Mouse (Mus musculus): ENCODE data around the gene Fat1. TPM values are rescaled to one million over a fixed set of nuclear protein-coding genes. Genes with fewer than 3 reads are reported as not detected.

Fat1 gene
- 2.2 and 2.7 TPM in 2 replicates for polyA plus RNA-seq (2012; rRNA removed)

GRCm38 (mm10) chr8:44934850-44935497 is at the start of gene Fat1:
Gene Fat1, plus strand, starts transcription at chr8:44935447.

GRCm38 (mm10) chr8:45068759-45069386 is 133.6 kb downstream of the Fat1 start, which contains the start of gene Mtnr1a:
Gene Mtnr1a, plus strand, starts transcription at chr8:45069137.

Other genes starting within 250 kb of the Fat1 start
- gene Mtnr1a, start 133.7 kb downstream of the Fat1 start, polyA plus RNA-seq (2012; rRNA removed) = 0.04 TPM in 1 of 2 replicates, not detected in the other

Measured in liver, embryonic 18 days (tissue).